Mouse (Mus musculus): ENCODE measurements around the gene Ptprn2.
A peak's percentile ranks its signal among the peaks of the same experiment; 100 is the strongest.

Ptprn2 gene

GRCm38 (mm10) chr12:116590076-116590475 is 104.6 kb downstream of the Ptprn2 start:
- no peak for DNase-seq (ENCODE audit: low read depth in 1 of 2, low spot score in 2 of 2)

DNA sequence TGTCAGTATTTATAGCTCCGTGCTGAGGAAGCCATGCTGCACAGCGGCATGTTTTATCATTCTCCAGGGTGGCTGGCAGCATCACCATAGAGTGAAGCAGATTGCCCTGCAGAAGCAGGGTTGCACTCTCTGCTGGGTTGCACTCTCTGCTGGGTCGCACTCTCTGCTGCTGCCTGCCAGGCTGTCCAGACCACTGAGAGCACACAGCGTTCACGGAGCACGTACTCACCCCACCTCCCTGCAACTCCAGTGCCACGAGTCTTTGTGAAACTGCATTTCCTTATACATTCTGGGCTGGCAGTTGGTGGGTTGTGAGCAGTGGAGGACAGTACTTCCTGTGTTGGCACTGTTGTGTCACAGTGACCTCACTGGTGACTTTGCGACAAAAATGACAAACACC is 108.9 kb downstream of the Ptprn2 start:
- DNase-seq (ENCODE audit: low read depth in 1 of 2, low spot score in 2 of 2) = no peak

DNA sequence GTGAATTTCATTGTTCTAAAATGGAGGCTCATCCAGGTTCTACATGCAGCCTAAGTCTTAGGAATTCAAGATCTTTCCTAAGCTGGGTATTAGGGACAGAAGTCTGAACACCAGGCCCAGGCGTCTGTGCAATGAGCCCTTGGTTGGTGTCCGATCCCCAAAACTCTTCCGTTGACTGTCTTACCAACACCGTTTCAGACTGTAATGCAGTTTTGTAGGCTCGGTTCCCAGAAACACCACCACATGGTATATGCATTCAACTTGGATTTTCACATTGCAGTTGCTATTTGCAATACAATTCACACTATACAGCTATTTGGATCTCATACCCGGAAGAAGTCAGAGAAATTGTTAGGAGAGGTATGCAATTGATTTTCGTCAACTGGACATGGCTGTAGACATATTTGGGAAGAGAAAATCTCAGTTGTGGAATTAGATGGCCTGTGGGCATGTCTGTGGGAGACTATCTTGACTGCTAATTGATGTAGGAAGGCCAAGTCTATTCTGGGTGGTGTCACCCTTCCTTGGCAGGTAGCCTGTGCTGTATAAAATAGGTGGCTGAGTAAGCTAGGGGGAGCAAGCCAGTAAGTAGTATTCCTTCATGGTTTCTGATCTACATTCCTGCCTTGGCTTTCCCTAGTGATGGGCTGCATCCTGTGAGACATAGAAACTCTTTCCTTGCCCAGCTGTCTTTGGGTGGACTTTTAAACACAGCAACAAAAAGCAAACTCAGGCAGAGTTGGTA is 109.5 kb downstream of the Ptprn2 start:
- DNase-seq (ENCODE audit: low read depth in 1 of 2, low spot score in 2 of 2) = no peak

GRCm38 (mm10) chr12:116595727-116596126 is 110.2 kb downstream of the Ptprn2 start:
- no peak for DNase-seq (ENCODE audit: low read depth in 1 of 2, low spot score in 2 of 2)

DNA sequence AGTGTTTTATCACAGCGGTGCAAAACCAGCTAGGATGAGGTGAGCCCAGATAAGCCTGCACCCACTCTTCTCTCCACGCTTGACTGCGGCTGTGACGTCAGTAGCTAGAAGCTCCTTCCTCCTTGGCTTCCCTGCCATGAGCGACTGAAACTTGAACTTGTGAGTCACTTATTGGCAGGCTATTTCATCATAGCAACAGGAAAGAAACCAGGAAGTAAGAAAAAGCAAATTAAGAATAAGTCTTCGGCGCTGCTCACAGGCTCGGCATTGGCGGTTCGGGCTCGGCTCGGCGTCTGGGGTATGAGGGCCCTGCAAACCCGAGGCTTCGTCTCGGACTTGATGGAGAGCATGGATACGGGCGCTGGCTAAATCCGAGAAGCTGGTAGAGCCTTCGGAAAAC is 111.5 kb downstream of the Ptprn2 start:
- DNase-seq (ENCODE audit: low read depth in 1 of 2, low spot score in 2 of 2) = peak; percentile 9 to 13

- DNase-seq (ENCODE audit: low read depth in 1 of 2, low spot score in 2 of 2) = no peak
Observed at GRCm38 (mm10) chr12:116597670-116598069, 112.2 kb downstream of the Ptprn2 start.

GRCm38 (mm10) chr12:116598123-116599005 is 112.8 kb downstream of the Ptprn2 start:
- DNase-seq (ENCODE audit: low read depth in 1 of 2, low spot score in 2 of 2) = no peak

DNA sequence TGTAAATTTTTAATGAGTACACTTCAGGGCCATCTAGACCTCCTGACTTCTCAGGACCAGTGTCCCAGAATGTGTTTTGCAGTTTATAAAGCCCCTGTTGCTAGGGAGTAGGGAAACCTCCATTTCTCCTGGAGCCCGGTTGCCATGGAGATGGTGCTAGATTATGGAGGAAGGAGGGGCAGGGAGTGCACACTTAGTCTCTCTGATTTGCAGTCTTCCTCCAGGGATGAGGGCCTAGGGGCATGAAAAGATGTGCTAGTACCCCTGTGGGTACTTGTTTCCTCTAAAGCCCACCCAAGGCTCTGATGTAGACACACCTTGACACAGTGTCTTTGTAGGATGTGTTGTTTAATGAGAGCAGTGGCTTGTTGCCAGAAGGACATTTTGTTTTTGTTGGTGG is 114.0 kb downstream of the Ptprn2 start:
- DNase-seq (ENCODE audit: low read depth in 1 of 2, low spot score in 2 of 2) = no peak

DNA sequence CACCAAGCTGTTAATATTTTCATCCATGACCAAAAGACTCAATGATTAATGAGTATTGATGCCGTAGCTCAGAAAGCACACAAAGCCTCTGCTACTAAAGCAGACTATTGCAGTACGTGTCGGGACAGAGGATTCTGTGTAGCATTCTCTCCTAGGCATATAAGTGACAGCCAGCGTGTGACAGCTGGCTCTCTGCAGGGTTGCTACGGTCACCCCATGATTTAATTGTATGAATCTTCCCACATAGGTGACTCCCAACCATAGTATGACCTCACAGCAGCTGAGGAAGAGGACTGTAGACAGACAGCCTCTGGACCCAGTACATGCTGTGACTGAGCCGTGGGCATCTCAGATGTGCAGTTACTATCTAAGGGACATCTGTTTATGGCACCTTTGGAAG is 114.5 kb downstream of the Ptprn2 start:
- DNase-seq (ENCODE audit: low read depth in 1 of 2, low spot score in 2 of 2) = no peak

GRCm38 (mm10) chr12:116601395-116601794 is 115.9 kb downstream of the Ptprn2 start:
- no peak for DNase-seq (ENCODE audit: low read depth in 1 of 2, low spot score in 2 of 2)

DNA sequence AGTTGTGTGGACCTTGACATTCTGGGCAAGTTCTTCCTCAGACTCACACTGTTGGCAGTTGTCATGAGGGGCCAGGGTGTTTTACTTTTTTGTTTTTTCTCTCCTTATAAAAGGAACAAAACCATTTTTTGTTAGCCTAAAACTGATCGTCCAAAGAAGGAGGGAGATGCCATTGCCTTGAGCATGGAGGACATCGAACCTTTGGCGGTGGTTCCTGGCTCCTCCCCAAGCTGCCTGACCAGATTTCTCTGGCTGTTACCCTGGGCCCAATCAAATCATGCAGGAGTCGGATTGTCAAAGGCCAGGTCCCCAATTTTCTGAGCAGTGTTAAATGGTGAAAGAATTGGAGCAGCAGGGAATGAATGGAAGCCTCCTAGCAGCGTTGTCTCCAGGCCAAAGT is 116.4 kb downstream of the Ptprn2 start:
- no peak for DNase-seq (ENCODE audit: low read depth in 1 of 2, low spot score in 2 of 2)

GRCm38 (mm10) chr12:116608598-116608997 is 123.1 kb downstream of the Ptprn2 start:
- DNase-seq (ENCODE audit: low read depth in 1 of 2, low spot score in 2 of 2) = no peak

- DNase-seq (ENCODE audit: low read depth in 1 of 2, low spot score in 2 of 2) = peak in 1 of 2 experiments; percentile 46
Observed at GRCm38 (mm10) chr12:116619868-116620267, 134.3 kb downstream of the Ptprn2 start.

- no peak for DNase-seq (ENCODE audit: low read depth in 1 of 2, low spot score in 2 of 2)
Observed at GRCm38 (mm10) chr12:116620299-116620698, 134.8 kb downstream of the Ptprn2 start.

DNA sequence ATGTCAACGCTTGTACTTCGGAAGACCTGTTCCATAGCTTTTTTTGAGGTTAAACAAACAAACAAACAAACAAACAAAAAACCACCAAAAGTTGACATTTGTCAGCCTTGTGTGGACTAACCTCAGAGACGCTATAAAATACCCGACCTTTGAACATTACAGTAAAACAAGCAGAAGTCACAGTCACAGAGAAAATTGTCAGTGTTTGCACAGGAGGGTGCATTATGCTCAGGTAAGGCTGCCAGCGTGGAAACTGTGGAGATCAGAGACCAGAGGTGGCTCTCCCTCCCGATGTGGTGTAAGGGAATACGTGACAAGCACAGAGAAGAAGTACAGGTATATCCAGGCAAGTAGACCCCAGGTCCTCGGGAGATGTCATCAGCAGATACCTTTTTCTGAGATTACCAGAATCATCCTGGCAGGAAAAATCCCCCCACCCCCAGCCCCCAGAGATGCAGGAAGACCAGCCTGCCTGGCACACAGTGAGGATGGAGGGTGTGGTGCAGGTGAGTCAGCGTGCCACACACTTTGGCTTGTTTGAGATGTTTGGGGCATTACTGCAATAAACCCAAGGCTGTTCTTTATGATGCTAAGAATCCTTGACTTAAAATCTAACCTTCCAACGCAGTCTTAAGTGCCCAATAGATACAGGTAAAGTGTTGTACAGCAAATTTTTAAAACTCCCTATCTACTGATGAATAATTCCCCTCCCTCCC is 136.0 kb downstream of the Ptprn2 start:
- DNase-seq (ENCODE audit: low read depth in 1 of 2, low spot score in 2 of 2) = no peak

- no peak for DNase-seq (ENCODE audit: low read depth in 1 of 2, low spot score in 2 of 2)
Observed at GRCm38 (mm10) chr12:116622665-116623387, 137.3 kb downstream of the Ptprn2 start.

GRCm38 (mm10) chr12:116625391-116626281 is 140.1 kb downstream of the Ptprn2 start:
- DNase-seq (ENCODE audit: low read depth in 1 of 2, low spot score in 2 of 2) = no peak

DNA sequence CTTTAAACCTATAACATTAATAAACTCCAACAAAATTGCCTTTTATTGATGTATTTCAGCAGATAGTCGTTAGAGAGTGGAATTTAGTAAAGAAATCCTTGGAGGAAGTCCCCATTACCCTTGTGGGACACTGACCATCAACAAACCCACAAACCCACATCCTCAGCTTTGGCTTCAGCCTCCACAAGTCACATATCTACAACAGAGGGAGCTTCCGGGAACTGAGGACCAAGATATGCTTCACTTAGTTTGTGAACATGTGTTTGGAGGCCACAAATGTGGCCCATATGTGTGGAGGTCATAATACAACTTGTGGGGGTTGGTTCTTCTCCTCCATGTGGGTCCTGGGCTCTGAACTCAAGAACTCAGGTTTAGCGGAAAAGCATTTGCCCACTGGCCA is 143.5 kb downstream of the Ptprn2 start:
- no peak for DNase-seq (ENCODE audit: low read depth in 1 of 2, low spot score in 2 of 2)

DNA sequence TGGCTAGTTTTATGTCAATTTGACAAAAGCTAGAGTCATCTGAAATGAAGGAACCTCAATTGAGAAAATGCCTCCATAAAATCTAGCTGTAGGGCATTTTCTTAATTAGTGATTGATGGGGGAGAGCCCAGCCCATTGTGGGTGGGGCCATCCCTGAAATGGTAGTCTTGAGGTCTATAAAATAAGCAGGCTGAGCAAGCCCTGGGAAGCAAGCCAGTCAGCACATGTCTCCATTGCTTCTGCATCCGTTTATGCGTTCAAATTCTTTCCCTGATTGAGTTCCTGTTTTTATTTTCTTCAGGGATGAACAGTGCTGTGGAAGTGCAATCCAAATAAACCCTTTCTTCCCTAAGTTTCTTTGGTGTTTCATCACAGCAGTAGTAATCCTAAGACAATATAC is 152.0 kb downstream of the Ptprn2 start:
- no peak for DNase-seq (ENCODE audit: low read depth in 1 of 2, low spot score in 2 of 2)

DNA sequence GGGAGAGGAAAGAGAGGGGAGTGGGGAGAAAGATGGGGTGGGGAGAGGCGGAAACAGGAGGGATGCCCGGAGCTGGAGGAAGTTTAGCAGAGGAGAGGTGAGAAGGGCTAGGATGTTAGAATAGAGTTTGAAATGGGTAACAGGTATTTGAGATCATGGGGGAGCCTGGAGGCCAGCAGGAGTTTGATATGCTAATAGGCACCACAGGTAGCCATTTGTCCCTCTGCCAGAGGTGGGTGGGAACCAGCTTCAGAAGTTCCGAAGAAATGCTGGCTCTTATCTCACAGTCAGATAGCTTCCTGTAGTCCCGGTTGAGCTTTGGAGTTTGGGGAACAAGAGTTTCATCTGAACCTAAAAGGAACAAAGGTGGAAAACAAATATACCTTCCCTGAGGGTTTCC is 155.4 kb downstream of the Ptprn2 start:
- no peak for DNase-seq (ENCODE audit: low read depth in 1 of 2, low spot score in 2 of 2)
